Mouse (Mus musculus) cerebral cortex, adult 2 months (tissue): ENCODE measurements around the gene Hist1h2bg.

ENCODE experiments used
- WGBS: fragments of 180-500 bp; shearing (Covaris S2); methylation state at CpG from one replicate; pipeline ENCODE4 v1.1.7; 2018; 5-methylcytosine and 5-hydroxymethylcytosine counted together

Hist1h2bg gene

GRCm38 (mm10) chr13:23538249-23538648, 32.9 kb upstream of the Hist1h2bg start:
- 73% methylated on average over 5 of the region's 5 CpGs for WGBS

GRCm38 (mm10) chr13:23539821-23540220, 31.4 kb upstream of the Hist1h2bg start:
- WGBS, result 69% methylated on average over 1 of the region's 1 CpGs

- WGBS, result 88% methylated on average over 3 of the region's 3 CpGs
Measured at GRCm38 (mm10) chr13:23541497-23541896, 29.7 kb upstream of the Hist1h2bg start.

GRCm38 (mm10) chr13:23542225-23542980, 28.8 kb upstream of the Hist1h2bg start:
- WGBS, result 14% methylated on average over 3 of the region's 3 CpGs

- WGBS, result under 1% methylated on average over 41 of the region's 42 CpGs
Measured at GRCm38 (mm10) chr13:23542999-23543607, 28.1 kb upstream of the Hist1h2bg start, which contains the start of gene Hist1h2bh. Hist1h2bh (minus strand) TSS chr13:23543392.

- WGBS, result 1% methylated on average over 30 of the region's 45 CpGs
Measured at GRCm38 (mm10) chr13:23543965-23544786, 27.0 kb upstream of the Hist1h2bg start, which contains the start of gene Hist1h3f. Hist1h3f (plus strand) TSS chr13:23544052.

- 0% methylated on average over 13 of the region's 14 CpGs for WGBS
Measured at GRCm38 (mm10) chr13:23544787-23545120, 26.4 kb upstream of the Hist1h2bg start.

- WGBS, result 86% methylated on average over 5 of the region's 5 CpGs
Measured at GRCm38 (mm10) chr13:23546694-23547093, 24.5 kb upstream of the Hist1h2bg start.

- WGBS, result 9% methylated on average over 3 of the region's 3 CpGs
Measured at GRCm38 (mm10) chr13:23550761-23551145, 20.4 kb upstream of the Hist1h2bg start.

GRCm38 (mm10) chr13:23551146-23551834, 19.9 kb upstream of the Hist1h2bg start, which contains the start of gene Hist1h4f:
Hist1h4f (minus strand) TSS chr13:23551648.
- WGBS, result 1% methylated on average over 47 of the region's 47 CpGs

- WGBS, result 43% methylated on average over 8 of the region's 8 CpGs
Measured at GRCm38 (mm10) chr13:23551931-23552914, 19.0 kb upstream of the Hist1h2bg start.

GRCm38 (mm10) chr13:23552962-23553361, 18.2 kb upstream of the Hist1h2bg start, which contains the start of gene Hist1h1d:
Hist1h1d (plus strand) TSS chr13:23553262.

GRCm38 (mm10) chr13:23554393-23554792, 16.8 kb upstream of the Hist1h2bg start:
- WGBS, result 16% methylated on average over 9 of the region's 9 CpGs

GRCm38 (mm10) chr13:23554925-23555838, 16.0 kb upstream of the Hist1h2bg start:
- WGBS, result under 1% methylated on average over 54 of the region's 54 CpGs

- under 1% methylated on average over 18 of the region's 18 CpGs for WGBS
Measured at GRCm38 (mm10) chr13:23555839-23556416, 15.3 kb upstream of the Hist1h2bg start.

GRCm38 (mm10) chr13:23556906-23557305, 14.3 kb upstream of the Hist1h2bg start:
- 57% methylated on average over 3 of the region's 3 CpGs for WGBS

GRCm38 (mm10) chr13:23560699-23561098, 10.5 kb upstream of the Hist1h2bg start:
- 18% methylated on average over 2 of the region's 2 CpGs for WGBS

- WGBS, result 0% methylated on average over 2 of the region's 5 CpGs
Measured at GRCm38 (mm10) chr13:23561531-23561882, 9.7 kb upstream of the Hist1h2bg start.
